Mouse (Mus musculus) forelimb bud, embryonic 11.5 days (tissue): ENCODE measurements around the gene Sugct.
A peak's percentile ranks its signal among the peaks of the same experiment; 100 is the strongest.

ENCODE experiments used
- DNase-seq: peaks from one replicate; pipeline ENCODE4 v3.0.0-alpha.2; 2012; ENCODE audit warnings: low read depth, low spot score

The Sugct gene

DNA sequence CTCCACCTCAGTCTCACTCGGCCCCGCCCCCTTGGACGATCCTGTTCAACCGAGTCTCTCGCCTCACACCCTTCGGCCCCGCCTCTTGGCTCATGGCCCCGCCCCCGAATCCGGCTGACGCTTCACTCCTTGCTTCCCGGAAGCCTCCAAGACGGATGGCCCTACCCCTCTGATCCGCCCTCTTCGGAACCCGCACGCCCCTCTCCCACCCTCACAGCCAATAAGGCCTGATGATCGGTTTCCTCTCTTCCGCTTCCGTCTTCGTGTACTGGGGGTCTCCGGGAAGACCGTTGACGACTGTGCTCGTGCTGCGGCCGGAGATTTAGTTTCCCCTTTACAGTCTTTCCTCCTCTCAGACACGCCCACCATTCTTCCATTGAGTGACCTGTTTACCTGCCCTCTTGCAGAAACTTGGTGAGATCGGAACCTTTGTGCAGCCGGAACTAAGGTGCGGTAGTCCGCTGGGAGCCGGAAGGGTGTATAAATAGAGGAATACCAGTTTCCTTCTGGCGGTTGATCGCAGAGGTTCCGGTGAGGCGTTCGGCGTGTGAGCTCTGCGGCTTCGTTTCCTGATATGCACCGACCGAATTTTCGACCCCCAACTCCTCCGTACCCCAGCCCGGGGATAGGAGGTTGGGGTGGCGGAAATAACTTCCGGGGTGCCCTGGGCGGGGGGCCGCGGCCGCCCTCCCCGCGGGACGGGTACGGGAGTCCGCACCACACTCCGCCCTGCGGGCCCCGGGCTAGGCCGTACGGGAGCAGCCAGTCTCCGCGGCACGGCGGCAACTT, at the start of gene Sugct, which contains the start of gene Mplkip:
Sugct (minus strand) TSS at position 643 of the 789 bp plus-strand sequence.
Mplkip (plus strand) TSS at position 282 of the 789 bp plus-strand sequence.
- peak; percentile 99 for DNase-seq

GRCm38 (mm10) chr13:17728798-17729197, 33.4 kb upstream of the Sugct start:
- no peak for DNase-seq

DNA sequence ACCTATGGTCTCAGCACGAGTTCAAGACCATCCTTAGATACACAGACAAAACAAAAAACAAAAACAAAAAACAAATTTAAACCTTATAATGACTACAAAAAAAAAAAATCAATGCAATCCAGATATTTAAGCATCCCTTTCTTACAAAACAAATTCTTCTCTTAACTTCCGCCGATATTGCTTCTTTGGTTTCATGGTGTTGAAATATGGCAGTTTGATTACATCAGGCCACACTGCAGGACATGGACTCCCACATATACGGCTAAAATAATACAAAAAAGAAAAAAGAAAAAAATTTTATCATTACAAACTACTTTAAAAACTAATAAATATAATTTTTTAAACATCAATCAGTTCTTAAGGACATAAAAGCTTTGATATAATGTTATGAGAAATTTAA, 32.6 kb upstream of the Sugct start:
- no peak for DNase-seq

DNA sequence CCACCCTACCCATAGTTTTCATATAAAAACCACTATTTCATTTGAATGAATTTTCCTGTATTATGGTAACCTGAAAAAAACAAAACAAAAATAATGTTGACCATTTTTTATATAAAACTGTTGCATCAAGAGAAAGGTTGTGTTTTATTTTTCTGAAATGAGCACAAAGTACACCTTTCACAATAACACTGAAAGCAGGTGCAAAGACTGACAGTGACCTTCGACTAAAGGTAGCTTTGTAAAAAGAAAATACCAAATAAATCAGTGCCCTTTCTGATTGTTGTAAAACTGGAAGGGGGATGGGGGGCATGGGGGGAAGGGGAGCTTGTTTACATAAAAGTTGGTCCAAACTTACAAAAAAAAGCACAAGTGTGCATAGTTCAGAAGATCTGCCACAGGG, 22.0 kb upstream of the Sugct start:
- DNase-seq = no peak

GRCm38 (mm10) chr13:17708784-17709311, 13.5 kb upstream of the Sugct start:
- DNase-seq = no peak

GRCm38 (mm10) chr13:17705188-17705826, 10.0 kb upstream of the Sugct start:
- DNase-seq = no peak

DNA sequence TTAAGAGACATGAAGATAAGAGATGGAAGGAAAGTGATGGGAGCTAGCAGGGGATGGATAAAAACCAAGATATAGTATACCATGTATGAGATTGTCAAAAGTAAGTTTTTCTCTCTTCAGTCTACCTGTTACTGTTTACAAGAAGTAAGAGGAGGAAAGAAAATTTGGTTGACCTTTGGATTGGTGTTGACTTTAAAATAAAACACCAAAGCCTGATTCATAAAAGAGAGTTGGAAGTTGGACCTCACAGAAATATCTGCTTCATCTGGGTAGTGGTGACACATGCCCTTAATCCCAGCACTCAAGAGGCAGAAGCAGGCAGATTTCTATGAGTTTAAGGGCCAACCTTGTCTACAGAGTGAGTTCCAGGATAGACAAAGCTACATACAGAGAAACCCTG, 7.0 kb upstream of the Sugct start:
- no peak for DNase-seq

DNA sequence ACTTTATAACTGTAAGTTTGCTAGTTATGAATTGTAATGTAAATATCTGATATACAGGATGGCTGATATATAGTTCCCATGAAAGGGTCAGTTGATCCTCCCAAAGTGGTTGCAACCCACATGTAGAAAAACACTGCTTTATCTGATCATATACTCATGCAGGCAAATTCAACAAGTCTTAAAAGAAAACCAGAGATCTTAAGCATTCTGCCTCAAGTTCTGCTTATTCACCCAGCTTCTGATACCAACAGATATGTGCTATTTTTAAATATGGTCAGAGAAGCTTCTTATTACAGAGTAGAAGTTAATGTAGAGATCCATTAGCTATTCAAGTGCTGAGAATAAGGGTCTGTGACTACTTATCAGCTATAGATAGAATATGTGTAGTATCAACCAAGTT, 6.0 kb upstream of the Sugct start:
- no peak for DNase-seq

GRCm38 (mm10) chr13:17700090-17700715, 4.8 kb upstream of the Sugct start:
- DNase-seq = no peak

DNA sequence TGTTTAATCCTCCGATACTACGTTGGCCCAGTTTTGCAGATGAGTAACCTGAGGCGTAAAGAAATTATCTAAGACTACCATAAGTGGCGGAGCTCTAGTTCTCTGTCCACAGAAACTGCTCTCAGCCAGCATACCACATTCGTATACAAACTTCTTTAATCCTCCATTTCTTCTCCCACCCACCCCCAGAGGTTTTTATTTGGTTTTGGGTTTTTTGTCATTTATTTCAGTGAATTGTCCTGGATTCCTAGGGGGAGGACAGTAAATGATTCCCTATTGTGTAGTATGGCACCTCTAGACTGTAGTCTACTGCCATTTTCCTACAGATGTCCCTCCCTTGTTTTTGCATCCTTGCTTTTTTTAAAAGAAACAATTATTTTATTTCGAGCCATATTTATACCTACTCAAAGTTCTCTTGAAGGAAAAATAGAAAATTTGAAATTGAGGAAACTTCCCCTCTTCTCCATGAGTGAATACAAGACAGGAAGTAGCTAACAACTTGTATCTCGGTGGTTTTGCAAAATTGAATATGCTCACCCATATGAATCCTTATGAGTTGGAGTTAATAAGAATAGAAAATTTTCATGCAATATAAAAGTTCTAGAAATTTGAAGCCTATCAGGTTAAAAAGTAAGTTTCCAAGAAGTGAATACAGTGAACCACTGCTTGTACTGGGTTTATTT, 686 bp upstream of the Sugct start:
- DNase-seq = no peak

DNA sequence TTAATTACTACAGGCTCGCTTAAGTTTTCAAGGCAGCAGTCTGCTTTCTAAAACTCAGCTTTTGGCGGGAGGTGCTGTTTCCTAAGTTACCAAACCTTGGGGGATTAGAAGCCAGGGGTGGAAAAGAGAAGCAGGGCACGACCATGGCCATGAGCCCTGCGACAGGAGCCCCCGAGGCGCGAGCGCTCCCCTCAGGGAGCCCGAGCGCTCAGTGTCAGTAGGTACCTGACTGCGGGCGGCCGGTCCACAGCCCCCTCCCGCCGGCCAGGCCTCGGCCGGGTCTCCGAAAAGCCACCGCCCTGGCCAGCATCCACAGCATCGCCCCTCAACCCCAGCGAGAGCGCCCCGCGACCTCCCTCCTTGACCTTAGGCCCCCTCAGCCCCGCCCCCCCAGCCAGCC, 939 bp downstream of the Sugct start:
- peak; percentile 41 for DNase-seq

DNA sequence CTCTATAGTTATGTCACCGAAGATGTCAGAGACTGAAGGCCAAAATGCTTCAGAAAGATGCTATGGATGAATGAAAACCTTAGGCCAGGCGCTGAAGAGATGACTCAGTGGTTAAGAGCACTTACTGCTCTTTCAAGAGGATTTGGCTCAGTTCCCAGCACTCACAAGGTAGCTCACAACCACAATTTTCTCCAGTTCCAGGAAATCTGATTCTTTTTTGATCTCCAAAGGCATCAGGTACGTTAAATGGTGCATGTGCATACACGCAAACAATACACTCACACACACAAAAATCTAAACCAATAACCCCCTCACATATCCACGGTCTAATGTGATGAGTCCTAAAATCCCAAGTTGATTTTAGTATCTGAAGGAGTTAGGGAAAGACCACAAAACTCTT, 1.5 kb downstream of the Sugct start:
- no peak for DNase-seq

DNA sequence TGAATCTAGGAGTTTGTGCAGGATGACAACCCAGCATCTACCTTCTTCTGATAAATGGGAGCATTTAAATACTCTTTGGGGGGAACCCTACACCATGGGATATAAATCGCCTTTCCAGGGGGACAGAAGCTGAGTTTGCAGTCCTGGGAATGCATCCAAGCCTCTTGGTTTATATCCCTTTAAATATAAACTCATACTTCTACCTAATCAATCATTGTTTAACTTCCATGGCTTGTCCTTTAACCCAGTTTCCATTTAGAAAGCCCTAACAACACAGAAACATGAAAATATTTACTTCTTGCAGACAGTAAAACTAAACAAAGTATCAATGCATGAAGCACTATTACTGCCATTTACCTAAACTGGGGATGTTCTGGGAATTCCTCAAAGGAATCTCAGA, 3.9 kb downstream of the Sugct start:
- no peak for DNase-seq

DNA sequence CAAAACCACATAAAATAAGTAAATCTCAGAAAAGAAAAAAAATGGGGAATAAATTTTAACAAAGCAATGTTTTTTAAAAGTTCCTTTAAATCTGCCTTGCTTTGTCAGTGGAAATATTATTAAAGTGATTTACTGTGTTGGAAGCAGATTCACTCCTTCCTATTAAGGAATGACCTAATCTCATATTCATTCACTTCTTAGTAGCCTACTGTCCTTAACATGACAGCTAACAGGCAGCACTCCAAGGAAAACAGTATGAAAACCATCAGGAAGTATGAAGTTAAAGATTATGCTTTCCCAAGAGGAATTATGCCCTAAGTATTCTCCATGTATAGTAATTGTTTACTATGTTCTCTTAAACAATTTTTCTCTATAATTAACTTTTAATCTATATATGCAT, 4.7 kb downstream of the Sugct start:
- no peak for DNase-seq

DNA sequence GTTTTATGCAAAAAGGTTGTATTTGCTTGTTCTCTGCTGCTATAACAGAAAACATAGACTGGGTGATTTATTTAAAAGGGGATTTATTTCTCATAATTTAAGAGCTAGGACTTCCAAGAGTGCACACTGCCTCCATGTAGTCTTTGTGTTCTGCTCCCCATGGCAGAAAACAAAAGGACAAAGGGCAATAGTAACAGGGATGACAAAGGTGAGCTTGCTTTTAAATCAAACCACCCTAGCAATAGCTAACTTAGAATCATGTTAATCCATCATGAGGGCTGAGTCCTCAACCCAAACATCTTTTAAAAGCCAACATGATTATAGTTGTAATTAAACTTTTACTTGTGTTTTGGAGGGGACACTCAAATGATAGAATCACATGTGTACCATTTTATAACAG, 5.9 kb downstream of the Sugct start:
- no peak for DNase-seq

DNA sequence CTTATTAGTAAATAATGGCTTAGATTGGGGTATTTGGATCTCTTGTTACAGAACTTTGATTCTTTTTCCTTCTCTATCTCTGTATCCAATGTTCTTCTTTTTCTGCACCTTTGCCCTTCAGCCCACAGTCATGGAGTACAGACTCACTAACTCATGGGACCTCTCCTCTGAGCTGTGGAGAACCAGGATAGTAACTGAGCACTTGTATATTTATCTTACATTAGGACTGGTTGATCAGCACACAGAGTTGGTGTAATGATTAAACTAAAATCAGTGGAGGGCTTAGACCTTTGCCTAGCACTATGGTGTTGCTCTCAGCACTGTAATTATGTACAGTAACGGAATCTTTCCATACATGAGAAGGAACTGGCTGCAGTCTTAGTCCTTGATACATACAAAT, 24.2 kb downstream of the Sugct start:
- no peak for DNase-seq

- no peak for DNase-seq
Observed at GRCm38 (mm10) chr13:17667380-17667779, 28.0 kb downstream of the Sugct start.

GRCm38 (mm10) chr13:17642294-17642693, 53.1 kb downstream of the Sugct start:
- DNase-seq = peak; percentile 25

DNA sequence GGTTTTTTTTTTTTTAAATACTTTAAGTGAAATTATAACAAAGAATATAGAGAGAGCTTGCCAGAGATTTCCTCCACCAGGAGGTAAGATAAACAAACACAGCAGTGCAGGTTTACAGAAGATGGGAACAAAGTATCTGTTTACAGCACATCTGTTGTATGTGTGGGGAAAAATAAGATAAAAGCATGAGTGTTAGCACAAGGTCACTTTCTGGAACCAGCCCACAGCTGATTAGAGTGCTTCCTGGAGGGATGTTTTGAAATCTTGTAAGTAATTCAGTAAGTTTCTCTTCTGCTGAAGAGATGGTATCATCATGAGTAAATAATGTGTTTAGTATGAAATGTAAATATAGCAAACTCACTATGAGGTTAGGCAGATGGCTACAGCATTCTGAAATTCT, 57.3 kb downstream of the Sugct start:
- DNase-seq = no peak

GRCm38 (mm10) chr13:17627108-17627507, 68.2 kb downstream of the Sugct start:
- no peak for DNase-seq

- no peak for DNase-seq
Observed at GRCm38 (mm10) chr13:17624976-17625375, 70.4 kb downstream of the Sugct start.

- no peak for DNase-seq
Observed at GRCm38 (mm10) chr13:17606217-17606616, 89.1 kb downstream of the Sugct start.
